Mouse (Mus musculus) CD8-positive naive resting alpha-beta T cell, adult 57 days (primary cell): ENCODE data around the gene Gm47996. TPM values are rescaled to one million over a fixed set of nuclear protein-coding genes. Genes with fewer than 3 reads are reported as not detected.

Experiments
- total RNA-seq: library from RNA; stranded (reverse); gene quantifications from one replicate; pipeline ENCODE4 v1.2.4, GENCODE M21; 2023

Gm47996 gene
- not detected for total RNA-seq

GRCm38 (mm10) chr1:151209824-151210355 lies at the start of gene Gm47996:
Gm47996 (plus strand) TSS chr1:151210131.

GRCm38 (mm10) chr1:151182266-151182665 lies 27.7 kb upstream of the Gm47996 start, which contains the start of gene Gm47985:
Gm47985 (plus strand) TSS chr1:151182537.

GRCm38 (mm10) chr1:151192075-151192474 lies 17.9 kb upstream of the Gm47996 start, which contains the start of gene Gm8947:
Gm8947 (plus strand) TSS chr1:151192376.

GRCm38 (mm10) chr1:151198120-151198519 lies 11.8 kb upstream of the Gm47996 start, which contains the start of gene Gm47995:
Gm47995 (plus strand) TSS chr1:151198448.

DNA sequence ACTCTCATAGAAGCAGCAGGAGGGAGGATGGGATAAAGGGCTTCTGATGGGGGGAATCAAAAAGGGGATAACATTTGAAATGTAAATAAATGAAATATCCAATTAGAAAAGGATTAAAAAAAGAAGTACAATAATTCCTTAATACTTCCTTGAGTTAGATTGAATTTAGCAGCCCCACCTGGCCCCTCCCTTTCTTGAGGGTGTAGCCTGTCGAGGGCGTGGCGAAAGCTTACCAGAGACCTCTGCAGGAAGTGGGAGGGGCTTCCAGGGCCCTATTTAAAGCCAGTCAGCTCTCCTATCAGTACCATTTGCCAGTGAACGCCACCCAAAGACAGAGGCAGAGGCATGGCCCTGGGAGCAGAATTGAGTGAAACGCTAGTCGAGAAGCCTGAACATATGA lies 6.1 kb upstream of the Gm47996 start, which contains the start of gene 3110040M04Rik:
Gene 3110040M04Rik (plus strand): TSS at position 304 of the 400 bp plus-strand sequence.

Other genes with a start within 250 kb of the Gm47996 start
- not detected for gene Hmcn1, start 216.7 kb upstream of the Gm47996 start, total RNA-seq
- not detected for gene Gm47985, start 27.6 kb upstream of the Gm47996 start, total RNA-seq
- gene Gm8947, start 17.8 kb upstream of the Gm47996 start, total RNA-seq: 0.77 TPM
- gene Gm47995, start 11.7 kb upstream of the Gm47996 start, total RNA-seq: not detected
- gene 3110040M04Rik, start 6.0 kb upstream of the Gm47996 start, total RNA-seq: not detected
- gene Ivns1abp, start 134.3 kb downstream of the Gm47996 start, total RNA-seq: 221 TPM
- 43.6 TPM for gene Swt1, start 218.3 kb downstream of the Gm47996 start, total RNA-seq
- gene Trmt1l, start 218.4 kb downstream of the Gm47996 start, total RNA-seq: 35.3 TPM